Mouse (Mus musculus) G1E (cell line): ENCODE data around the gene Bche. TPM values are rescaled to one million over a fixed set of nuclear protein-coding genes. Genes with fewer than 3 reads are reported as not detected.

Experiments used
- ATAC-seq: 2 replicates; pipeline ENCODE4 v1.8.0; 2016; ENCODE audit warnings: mild to moderate bottlenecking; ENCODE audit not compliant: insufficient number of reproducible peaks, poor library complexity, low FRiP score, severe bottlenecking; ENCODE audit errors: extremely low read depth
- DNase-seq: peaks from one replicate; pipeline ENCODE4 v3.0.0; 2012; ENCODE audit warnings: low spot score
- H3K27me3 ChIP-seq: 2 replicates; pipeline ENCODE4 v1.6.1; 2012; ENCODE audit warnings: mild to moderate bottlenecking, low read length, inconsistent platforms; ENCODE audit not compliant: insufficient read depth
- H3K36me3 ChIP-seq: replicated peaks from 2 replicates; pipeline ENCODE3; 2012; ENCODE audit warnings: mild to moderate bottlenecking, inconsistent platforms
- H3K4me1 ChIP-seq: 2 replicates; pipeline ENCODE4 v1.6.1; 2012; ENCODE audit warnings: low read depth, low read length, inconsistent platforms, mixed read lengths; ENCODE audit not compliant: insufficient read depth
- H3K4me3 ChIP-seq: 2 replicates; pipeline ENCODE4 v1.5.1; 2012; ENCODE audit warnings: low read depth, mild to moderate bottlenecking, inconsistent platforms, low read length, moderate library complexity, mixed read lengths
- H3K9me3 ChIP-seq: replicated peaks from 2 replicates; pipeline ENCODE4 v1.6.1; 2012; ENCODE audit warnings: inconsistent platforms
- CTCF ChIP-seq: IDR thresholded peaks from 2 replicates; pipeline ENCODE4 v1.5.1; 2012; ENCODE audit warnings: low read depth, low read length, inconsistent platforms, mixed read lengths
- GATA1 ChIP-seq: IDR thresholded peaks from 2 replicates; pipeline ENCODE4 v1.6.1; 2012; ENCODE audit warnings: borderline replicate concordance, low read length, inconsistent platforms, mixed read lengths
- GATA2 ChIP-seq: IDR thresholded peaks from 2 replicates; pipeline ENCODE4 v1.6.1; 2012; ENCODE audit warnings: low read depth, low read length, inconsistent platforms, borderline replicate concordance
- POLR2AphosphoS5 ChIP-seq: IDR thresholded peaks from 2 replicates; pipeline ENCODE4 v1.6.1; 2012; ENCODE audit warnings: low read depth, low read length, inconsistent platforms; ENCODE audit not compliant: insufficient replicate concordance
- TAL1 ChIP-seq: conservative IDR thresholded peaks from 2 replicates; pipeline ENCODE4 v1.6.1; 2012; ENCODE audit warnings: low read depth, low read length, inconsistent platforms, mixed read lengths
- polyA plus RNA-seq: library from polyadenylated mRNA; stranded (reverse); fragments of >175 nt; gene quantifications from 2 replicates; pipeline ENCODE4 v1.2.3, GENCODE M21; 2012
- total RNA-seq, 2 experiments: library from RNA; stranded (forward) in 1 of 2; stranded (reverse) in 1 of 2; fragments of 200-1000 nt in 1 of 2; fragments of >200 nt in 1 of 2; fragmentation: Nextera tagmentation in 1 of 2; gene quantifications; 2 replicates each; pipeline ENCODE4 v1.2.3; 2014 to 2017

Bche gene
- total and polyA plus RNA-seq, 3 experiments = 0.16 TPM; not detected in 2

- no peak for DNase-seq
- Histone ChIP-seq H3K9me3 (no peaks in the 10 kb centered on the region), H3K4me3 (no peak overlapping the region), H3K36me3 (no peaks in the 10 kb centered on the region), H3K27me3 (no peaks in the 10 kb centered on the region), H3K4me1 (no peaks in the 10 kb centered on the region)
- TF ChIP-seq POLR2AphosphoS5 = no peak
- TF ChIP-seq TAL1 = no peak
- no peak for TF ChIP-seq CTCF
- no peak for TF ChIP-seq GATA2
- no peak for TF ChIP-seq GATA1
- ATAC-seq = no peak
Measured at GRCm38 (mm10) chr3:73667245-73668131, 40.7 kb downstream of the Bche start.

- no peak for ATAC-seq
- TF ChIP-seq CTCF (no peak), POLR2AphosphoS5 (no peak), GATA2 (no peak), GATA1 (no peak), TAL1 (no peak)
- H3K4me3 ChIP-seq = no peak overlapping the region
- no peak for DNase-seq
- H3K9me3 ChIP-seq = 0 out of 2 replicates have a peak, but pooled peaks cover 4% of the 10 kb centered on the region
- H3K36me3 ChIP-seq = no peaks in the 10 kb centered on the region
- H3K27me3 ChIP-seq = no peaks in the 10 kb centered on the region
- no peaks in the 10 kb centered on the region for H3K4me1 ChIP-seq
Measured at GRCm38 (mm10) chr3:73650281-73650680, 57.9 kb downstream of the Bche start.

DNA sequence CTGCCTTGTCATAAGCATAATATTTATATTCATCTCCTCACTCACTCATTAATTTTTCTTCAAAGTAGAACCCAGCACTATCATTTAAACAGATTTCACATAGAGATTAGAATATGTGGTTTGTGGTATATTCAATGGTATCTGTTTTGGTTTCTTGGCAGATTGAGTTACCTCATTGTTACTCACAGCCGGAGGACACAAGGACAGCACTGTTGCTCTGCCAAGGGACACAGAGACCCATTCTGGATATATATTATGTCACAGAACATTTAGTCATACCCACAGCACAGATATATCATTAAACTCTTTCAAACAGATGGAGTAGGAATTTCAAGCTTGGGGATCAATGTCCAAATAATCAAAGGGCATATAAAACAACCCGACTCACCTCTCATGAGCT, 61.2 kb downstream of the Bche start:
- H3K9me3 ChIP-seq = no peaks in the 10 kb centered on the region
- no peaks in the 10 kb centered on the region for H3K36me3 ChIP-seq
- no peak for ATAC-seq
- H3K4me1 ChIP-seq = no peaks in the 10 kb centered on the region
- no peaks in the 10 kb centered on the region for H3K27me3 ChIP-seq
- H3K4me3 ChIP-seq = no peak overlapping the region
- TF ChIP-seq CTCF (no peak), GATA2 (no peak), TAL1 (no peak), GATA1 (no peak), POLR2AphosphoS5 (no peak)
- no peak for DNase-seq

DNA sequence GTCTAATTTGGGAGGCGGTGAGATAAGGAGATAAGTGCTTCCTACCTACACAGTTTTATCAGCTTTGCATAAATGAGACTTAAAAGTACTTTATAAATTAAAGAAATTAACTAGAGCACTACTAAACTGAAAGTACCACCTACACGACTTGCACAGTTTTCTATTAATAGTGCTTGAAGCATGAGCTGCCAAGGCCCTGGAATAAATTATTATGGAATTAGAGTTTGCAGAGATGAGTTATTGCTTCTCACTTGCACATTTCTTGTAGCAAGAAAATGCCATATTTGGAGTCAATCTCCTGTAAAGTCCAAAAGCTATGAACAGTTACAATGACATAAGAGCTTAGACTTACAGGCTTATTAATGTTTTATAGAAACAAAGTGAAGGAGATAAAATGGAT, 96.8 kb downstream of the Bche start:
- ATAC-seq = no peak
- no peaks in the 10 kb centered on the region for H3K4me1 ChIP-seq
- no peaks in the 10 kb centered on the region for H3K36me3 ChIP-seq
- H3K4me3 ChIP-seq = no peak overlapping the region
- DNase-seq = no peak
- TF ChIP-seq GATA2 (no peak), CTCF (no peak), GATA1 (no peak), POLR2AphosphoS5 (no peak), TAL1 (no peak)
- no peaks in the 10 kb centered on the region for H3K9me3 ChIP-seq
- no peaks in the 10 kb centered on the region for H3K27me3 ChIP-seq

GRCm38 (mm10) chr3:73591757-73592533, 116.3 kb downstream of the Bche start:
- ATAC-seq (no peak), DNase-seq (no peak)
- Histone ChIP-seq H3K9me3 (peaks cover 10% of the 10 kb centered on the region), H3K27me3 (no peaks in the 10 kb centered on the region), H3K4me3 (no peak overlapping the region), H3K4me1 (no peaks in the 10 kb centered on the region), H3K36me3 (no peaks in the 10 kb centered on the region)
- TF ChIP-seq POLR2AphosphoS5 = no peak
- no peak for TF ChIP-seq TAL1
- no peak for TF ChIP-seq CTCF
- no peak for TF ChIP-seq GATA2
- no peak for TF ChIP-seq GATA1
